Mouse (Mus musculus): ENCODE measurements around the gene Acacb.

Acacb gene

GRCm38 (mm10) chr5:114146028-114146888, at the start of gene Acacb:
Gene Acacb, plus strand, starts transcription at chr5:114146535.
- no peak for DNase-seq (ENCODE audit: low spot score in 2 of 2)

GRCm38 (mm10) chr5:114099709-114100389, 46.5 kb upstream of the Acacb start:
- peak; percentile 91 to 95 for DNase-seq (ENCODE audit: low spot score in 2 of 2)

GRCm38 (mm10) chr5:114100390-114101099, 45.8 kb upstream of the Acacb start:
- DNase-seq (ENCODE audit: low spot score in 2 of 2), result no peak

GRCm38 (mm10) chr5:114101873-114102272, 44.5 kb upstream of the Acacb start:
- DNase-seq (ENCODE audit: low spot score in 2 of 2), result no peak

- no peak for DNase-seq (ENCODE audit: low spot score in 2 of 2)
Measured at GRCm38 (mm10) chr5:114102807-114103206, 43.5 kb upstream of the Acacb start.

GRCm38 (mm10) chr5:114106391-114106935, 39.9 kb upstream of the Acacb start:
- no peak for DNase-seq (ENCODE audit: low spot score in 2 of 2)

GRCm38 (mm10) chr5:114113334-114113733, 33.0 kb upstream of the Acacb start:
- DNase-seq (ENCODE audit: low spot score in 2 of 2), result no peak

GRCm38 (mm10) chr5:114115030-114115429, 31.3 kb upstream of the Acacb start:
- DNase-seq (ENCODE audit: low spot score in 2 of 2), result no peak

- no peak for DNase-seq (ENCODE audit: low spot score in 2 of 2)
Measured at GRCm38 (mm10) chr5:114116586-114116985, 29.7 kb upstream of the Acacb start.

GRCm38 (mm10) chr5:114119806-114120205, 26.5 kb upstream of the Acacb start:
- DNase-seq (ENCODE audit: low spot score in 2 of 2), result no peak

- DNase-seq (ENCODE audit: low spot score in 2 of 2), result no peak
Measured at GRCm38 (mm10) chr5:114126008-114126407, 20.3 kb upstream of the Acacb start.

- no peak for DNase-seq (ENCODE audit: low spot score in 2 of 2)
Measured at GRCm38 (mm10) chr5:114126499-114127244, 19.7 kb upstream of the Acacb start.

GRCm38 (mm10) chr5:114127374-114128349, 18.7 kb upstream of the Acacb start, which contains the start of gene Alkbh2:
Gene Alkbh2, minus strand, starts transcription at chr5:114128218.
- DNase-seq (ENCODE audit: low spot score in 2 of 2), result peak; percentile 63 to 66

GRCm38 (mm10) chr5:114129550-114130210, 16.7 kb upstream of the Acacb start:
- DNase-seq (ENCODE audit: low spot score in 2 of 2), result no peak

- DNase-seq (ENCODE audit: low spot score in 2 of 2), result no peak
Measured at GRCm38 (mm10) chr5:114130211-114130605, 16.1 kb upstream of the Acacb start, which contains the start of gene Ung. Gene Ung, plus strand, starts transcription at chr5:114130386.

- peak; percentile 87 for DNase-seq (ENCODE audit: low spot score in 2 of 2)
Measured at GRCm38 (mm10) chr5:114130698-114131520, 15.4 kb upstream of the Acacb start.

- DNase-seq (ENCODE audit: low spot score in 2 of 2), result no peak
Measured at GRCm38 (mm10) chr5:114131521-114131840, 14.9 kb upstream of the Acacb start.

GRCm38 (mm10) chr5:114132841-114133240, 13.5 kb upstream of the Acacb start:
- DNase-seq (ENCODE audit: low spot score in 2 of 2), result no peak

GRCm38 (mm10) chr5:114134091-114134534, 12.2 kb upstream of the Acacb start:
- DNase-seq (ENCODE audit: low spot score in 2 of 2), result peak in 1 of 2 experiments; percentile 22
